In genomic region chr2:32150924-32151659, GRCm38 (mm10) we compare ENCODE assay signal across 8 mouse cellular contexts. TPM values are rescaled to one million over a fixed set of nuclear protein-coding genes. Genes with fewer than 3 reads are reported as not detected.
DNase-seq lines count a peak whose midpoint lies in the region; ATAC-seq and TF ChIP-seq lines count a peak whose summit lies in the region.

TSS of gene Prrc2b (plus strand) at chr2:32151082.

- no peak for TF ChIP-seq CTCF in embryonic fibroblast, embryonic 13.5 days (IDR thresholded peaks at IDR 0.05; ENCODE audit: borderline replicate concordance, insufficient read depth, low read length)
- peak; percentile 38 for TF ChIP-seq CTCF in heart, postnatal 0 days (IDR thresholded peaks at IDR 0.05; ENCODE audit: low read depth)
- TF ChIP-seq CTCF in lung, postnatal 0 days (IDR thresholded peaks at IDR 0.05): peak; percentile 55

- H3K4me3 ChIP-seq in embryonic fibroblast, embryonic 13.5 days (ENCODE audit: insufficient read depth, low read length): peak within 1 kb of the TSS; percentile 90
- peak within 1 kb of the TSS; percentile 84 for H3K4me3 ChIP-seq in heart, postnatal 0 days (ENCODE audit: low read depth, low read length)
- peak within 1 kb of the TSS; percentile 92 for H3K4me3 ChIP-seq in lung, postnatal 0 days (ENCODE audit: low read depth, low read length)

- H3K27me3 ChIP-seq in heart, postnatal 0 days (ENCODE audit: control insufficient read depth, insufficient read depth, low read length): no peaks in the 10 kb centered on the region
- no peaks in the 10 kb centered on the region for H3K27me3 ChIP-seq in lung, postnatal 0 days (replicated peaks; ENCODE audit: insufficient read depth, low read length)

- H3K9ac ChIP-seq in heart, postnatal 0 days (replicated peaks; ENCODE audit: low read depth, low read length): peak within 1 kb of the TSS; percentile 98
- H3K9ac ChIP-seq in lung, postnatal 0 days (replicated peaks; ENCODE audit: low read depth): peak within 1 kb of the TSS; percentile 95

- ATAC-seq in heart, postnatal 0 days (ENCODE audit: insufficient read depth, low read depth): peak; percentile 69
- peak; percentile 76 for ATAC-seq in lung, postnatal 0 days

- TF ChIP-seq POLR2A in embryonic fibroblast, embryonic 13.5 days (IDR thresholded peaks at IDR 0.05; ENCODE audit: low read depth, low read length): peak; percentile 71

- peak within 1 kb of the TSS; percentile 77 for H3K27ac ChIP-seq in embryonic fibroblast, embryonic 13.5 days (ENCODE audit: insufficient read depth, low read length)
- H3K27ac ChIP-seq in heart, postnatal 0 days (ENCODE audit: low read depth): peak within 1 kb of the TSS; percentile 97
- peak within 1 kb of the TSS; percentile 99 for H3K27ac ChIP-seq in lung, postnatal 0 days (ENCODE audit: low read length)

- H3K4me2 ChIP-seq in heart, postnatal 0 days (ENCODE audit: low read depth, low read length): peak within 1 kb of the TSS; percentile 73
- H3K4me2 ChIP-seq in lung, postnatal 0 days (replicated peaks; ENCODE audit: low read depth, low read length): peak within 1 kb of the TSS; percentile 79

- WGBS in heart, postnatal 0 days: under 1% methylated on average over 65 of the region's 117 CpGs
- under 1% methylated on average over 41 of the region's 117 CpGs for WGBS in lung, postnatal 0 days

- DNase-seq in CD8-positive naive resting alpha-beta T cell, adult 2 months (ENCODE audit: low read depth in 2 of 2, low spot score in 2 of 2): peak; percentile 54 to 61
- DNase-seq in adrenal gland, adult 8-10 months: no peak
- peak; percentile 59 for DNase-seq in heart, postnatal 0 days (ENCODE audit: low spot score)
- DNase-seq in kidney, postnatal 4 days: peak; percentile 84 to 89
- peak; percentile 79 for DNase-seq in lung, postnatal 0 days (ENCODE audit: low spot score)
- DNase-seq in ovary, adult 18-20 months (ENCODE audit: low spot score): peak; percentile 58
- DNase-seq in urinary bladder, postnatal 14 days (ENCODE audit: low spot score): peak; percentile 68

- no peak for TF ChIP-seq EP300 in heart, postnatal 0 days (IDR thresholded peaks at IDR 0.05; ENCODE audit: low read depth)
- no peak for TF ChIP-seq EP300 in lung, postnatal 0 days (IDR thresholded peaks at IDR 0.05)

- H3K9me3 ChIP-seq in heart, postnatal 0 days (replicated peaks; ENCODE audit: control insufficient read depth, low read length): no peaks in the 10 kb centered on the region
- no peaks in the 10 kb centered on the region for H3K9me3 ChIP-seq in lung, postnatal 0 days (ENCODE audit: low read length)

- no peaks in the 10 kb centered on the region for H3K36me3 ChIP-seq in heart, postnatal 0 days (replicated peaks; ENCODE audit: control insufficient read depth, insufficient read depth, low read length)
- no peaks in the 10 kb centered on the region for H3K36me3 ChIP-seq in lung, postnatal 0 days (ENCODE audit: insufficient read depth, low read length)

- peaks cover 6% of the 10 kb centered on the region for H3K4me1 ChIP-seq in embryonic fibroblast, embryonic 13.5 days (ENCODE audit: control insufficient read depth, insufficient read depth, low read length)
- H3K4me1 ChIP-seq in heart, postnatal 0 days (ENCODE audit: control insufficient read depth, insufficient read depth): peaks cover 37% of the 10 kb centered on the region
- H3K4me1 ChIP-seq in lung, postnatal 0 days (ENCODE audit: insufficient read depth, low read depth, low read length): peaks cover 22% of the 10 kb centered on the region

RNA-seq across cellular contexts. Expression of gene Prrc2b, which starts in this region (rescaled TPM):
- 100 to 1,000 TPM; 140 to 182 (median 166) TPM for total RNA-seq in adrenal gland, adult 8-10 months (2022)
- polyA plus RNA-seq in embryonic fibroblast, embryonic 13.5 days (2011; ENCODE audit: insufficient read length, low read depth, missing spikeins): 75.5 and 84.6 TPM in 2 replicates
- 66.5 and 74.1 TPM in 2 replicates for total RNA-seq in heart, postnatal 0 days (2014; rRNA removed; ENCODE audit: low replicate concordance)
- polyA plus RNA-seq in heart, postnatal 0 days (2015; fragmentation: Nextera tagmentation; extraction: Ambion mirVana): 16.1 and 19.5 TPM in 2 replicates
- polyA plus RNA-seq in lung, postnatal 0 days (2015; fragmentation: Nextera tagmentation; extraction: Ambion mirVana): 21.2 and 24.6 TPM in 2 replicates
